Mouse (Mus musculus): Measurements from ENCODE around the gene Gm10721. TPM values are rescaled to one million over a fixed set of nuclear protein-coding genes. Genes with fewer than 3 reads are reported as not detected.
"Not testable (repeated sequence)": the region's sequence is repeated elsewhere in the genome, so short reads cannot be mapped to it uniquely, and the experiment has no call there.

Gm10721 gene
- total RNA-seq, 2 experiments from 2014 or later, result 0.56 TPM; not detected in 1

- peak; percentile 64 to 70 for DNase-seq (ENCODE audit: low spot score in 2 of 2)
These were observed 10.5 kb downstream of the Gm10721 start, which contains the start of gene Gm10718 for GRCm38 (mm10) chr9:3023312-3023984. TSS of gene Gm10718 (plus strand) at chr9:3023547.

GRCm38 (mm10) chr9:3023985-3024648 lies 11.2 kb downstream of the Gm10721 start:
- not testable (repeated sequence) for H3K4me3 ChIP-seq, H3K27ac ChIP-seq
- peak; percentile 99 to 100 for DNase-seq (ENCODE audit: low spot score in 2 of 2)

More at GRCm38 (mm10) chr9:3023312-3023984, 10.5 kb downstream of the Gm10721 start, which contains the start of gene Gm10718:
- not testable (repeated sequence) for H3K27ac ChIP-seq, H3K4me3 ChIP-seq

GRCm38 (mm10) chr9:3024912-3025467 lies 12.1 kb downstream of the Gm10721 start, which contains the start of gene Gm10717:
TSS of gene Gm10717 (plus strand) at chr9:3025417.
- not testable (repeated sequence) for H3K4me3 ChIP-seq, H3K27ac ChIP-seq
- peak; percentile 72 to 78 for DNase-seq (ENCODE audit: low spot score in 2 of 2)

DNA sequence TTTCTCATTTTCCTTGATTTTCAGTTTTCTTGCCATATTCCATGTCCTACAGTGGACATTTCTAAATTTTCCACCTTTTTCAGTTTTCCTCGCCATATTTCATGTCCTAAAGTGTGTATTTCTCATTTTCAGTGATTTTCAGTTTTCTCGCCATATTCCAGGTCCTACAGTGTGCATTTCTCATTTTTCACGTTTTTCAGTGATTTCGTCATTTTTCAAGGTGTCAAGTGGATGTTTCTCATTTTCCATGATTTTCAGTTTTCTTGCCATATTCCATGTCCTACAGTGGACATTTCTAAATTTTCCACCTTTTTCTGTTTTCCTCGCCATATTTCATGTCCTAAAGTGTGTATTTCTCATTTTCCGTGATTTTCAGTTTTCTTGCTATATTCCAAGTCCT lies 12.7 kb downstream of the Gm10721 start:
- H3K4me3 ChIP-seq, H3K27ac ChIP-seq: not testable (repeated sequence)
- DNase-seq (ENCODE audit: low spot score in 2 of 2), result peak; percentile 77 to 85

DNA sequence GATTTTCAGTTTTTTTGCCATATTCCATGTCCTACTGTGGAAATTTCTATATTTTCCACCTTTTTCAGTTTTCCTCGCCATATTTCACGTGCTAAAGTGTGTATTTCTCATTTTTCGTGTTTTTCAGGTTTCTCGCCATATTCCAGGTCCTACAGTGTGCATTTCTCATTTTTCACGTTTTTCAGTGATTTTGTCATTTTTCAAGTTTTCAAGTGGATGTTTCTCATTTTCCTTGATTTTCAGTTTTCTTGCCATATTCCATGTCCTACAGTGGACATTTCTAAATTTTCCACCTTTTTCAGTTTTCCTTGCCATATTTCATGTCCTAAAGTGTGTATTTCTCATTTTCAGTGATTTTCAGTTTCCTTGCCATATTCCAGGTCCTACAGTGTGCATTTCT lies 13.2 kb downstream of the Gm10721 start:
- DNase-seq (ENCODE audit: low spot score in 2 of 2); H3K27ac ChIP-seq; H3K4me3 ChIP-seq: not testable (repeated sequence)

DNA sequence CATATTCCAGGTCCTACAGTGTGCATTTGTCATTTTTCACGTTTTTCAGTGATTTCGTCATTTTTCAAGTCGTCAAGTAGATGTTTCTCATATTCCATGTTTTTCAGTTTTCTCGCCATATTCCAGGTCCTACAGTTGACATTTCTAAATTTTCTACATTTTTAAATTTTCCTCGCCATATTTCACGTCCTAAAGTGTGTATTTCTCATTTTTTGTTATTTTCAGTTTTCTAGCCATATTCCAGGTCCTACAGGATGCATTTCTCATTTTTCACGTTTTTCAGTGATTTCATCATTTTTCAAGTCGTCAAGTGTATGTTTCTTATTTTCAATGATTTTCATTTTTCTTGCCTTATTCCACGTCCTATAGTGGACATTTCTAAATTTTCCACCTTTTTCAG lies 13.8 kb downstream of the Gm10721 start:
- not testable (repeated sequence) for H3K27ac ChIP-seq; DNase-seq (ENCODE audit: low spot score in 2 of 2); H3K4me3 ChIP-seq

DNA sequence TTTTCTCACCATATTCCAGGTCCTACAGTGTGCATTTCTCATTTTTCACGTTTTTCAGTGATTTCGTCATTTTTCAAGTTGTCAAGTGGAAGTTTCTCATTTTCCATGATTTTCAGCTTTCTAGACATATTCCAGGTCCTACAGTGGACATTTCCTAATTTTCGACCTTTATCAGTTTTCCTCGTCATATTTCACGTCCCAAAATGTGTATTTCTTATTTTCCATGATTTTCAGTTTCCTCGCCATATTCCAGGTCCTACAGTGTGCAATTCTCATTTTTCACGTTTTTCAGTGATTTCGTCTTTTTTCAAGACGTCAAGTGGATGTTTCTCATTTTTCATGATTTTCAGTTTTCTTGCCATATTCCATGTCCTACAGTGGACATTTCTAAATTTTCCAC lies 14.3 kb downstream of the Gm10721 start:
- DNase-seq (ENCODE audit: low spot score in 2 of 2); H3K4me3 ChIP-seq; H3K27ac ChIP-seq: not testable (repeated sequence)

DNA sequence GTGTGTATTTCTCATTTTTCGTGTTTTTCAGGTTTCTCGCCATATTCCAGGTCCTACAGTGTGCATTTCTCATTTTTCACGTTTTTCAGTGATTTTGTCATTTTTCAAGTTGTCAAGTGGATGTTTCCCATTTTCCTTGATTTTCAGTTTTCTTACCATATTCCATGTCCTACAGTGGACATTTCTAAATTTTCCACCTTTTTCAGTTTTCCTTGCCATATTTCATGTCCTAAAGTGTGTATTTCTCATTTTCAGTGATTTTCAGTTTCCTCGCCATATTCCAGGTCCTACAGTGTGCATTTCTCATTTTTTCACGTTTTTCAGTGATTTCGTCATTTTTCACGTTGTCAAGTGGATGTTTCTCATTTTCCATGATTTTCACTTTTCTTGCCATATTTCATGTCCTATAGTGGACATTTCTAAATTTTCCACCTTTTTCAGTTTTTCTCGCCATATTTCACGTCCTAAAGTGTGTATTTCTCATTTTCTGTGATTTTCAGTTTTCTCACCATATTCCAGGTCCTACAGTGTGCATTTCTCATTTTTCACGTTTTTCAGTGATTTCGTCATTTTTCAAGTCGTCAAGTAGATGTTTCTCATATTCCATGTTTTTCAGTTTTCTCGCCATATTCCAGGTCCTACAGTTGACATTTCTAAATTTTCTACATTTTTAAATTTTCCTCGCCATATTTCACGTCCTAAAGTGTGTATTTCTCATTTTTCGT lies 16.5 kb downstream of the Gm10721 start:
- H3K27ac ChIP-seq, H3K4me3 ChIP-seq: not testable (repeated sequence)
- peak; percentile 58 to 70 for DNase-seq (ENCODE audit: low spot score in 2 of 2)

DNA sequence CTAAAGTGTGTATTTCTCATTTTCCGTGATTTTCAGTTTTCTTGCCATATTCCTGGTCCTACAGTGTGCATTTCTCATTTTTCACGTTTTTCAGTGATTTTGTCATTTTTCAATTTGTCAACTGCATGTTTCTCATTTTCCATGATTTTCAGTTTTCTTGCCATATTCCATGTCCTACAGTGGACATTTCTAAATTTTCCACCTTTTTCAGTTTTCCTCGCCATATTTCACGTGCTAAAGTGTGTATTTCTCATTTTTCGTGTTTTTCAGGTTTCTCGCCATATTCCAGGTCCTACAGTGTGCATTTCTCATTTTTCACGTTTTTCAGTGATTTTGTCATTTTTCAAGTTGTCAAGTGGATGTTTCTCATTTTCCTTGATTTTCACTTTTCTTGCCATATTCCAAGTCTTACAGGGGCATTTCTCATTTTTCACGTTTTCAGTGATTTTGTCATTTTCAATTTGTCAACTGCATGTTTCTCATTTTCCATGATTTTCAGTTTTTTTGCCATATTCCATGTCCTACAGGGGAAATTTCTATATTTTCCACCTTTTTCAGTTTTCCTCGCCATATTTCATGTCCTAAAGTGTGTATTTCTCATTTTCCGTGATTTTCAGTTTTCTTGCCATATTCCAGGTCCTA lies 17.9 kb downstream of the Gm10721 start:
- DNase-seq (ENCODE audit: low spot score in 2 of 2); H3K27ac ChIP-seq; H3K4me3 ChIP-seq: not testable (repeated sequence)

- not testable (repeated sequence) for H3K4me3 ChIP-seq; H3K27ac ChIP-seq; DNase-seq (ENCODE audit: low spot score in 2 of 2)
These were observed 21.4 kb downstream of the Gm10721 start, which contains the start of gene Gm17535 for GRCm38 (mm10) chr9:3034299-3034698. TSS of gene Gm17535 (plus strand) at chr9:3034599.

DNA sequence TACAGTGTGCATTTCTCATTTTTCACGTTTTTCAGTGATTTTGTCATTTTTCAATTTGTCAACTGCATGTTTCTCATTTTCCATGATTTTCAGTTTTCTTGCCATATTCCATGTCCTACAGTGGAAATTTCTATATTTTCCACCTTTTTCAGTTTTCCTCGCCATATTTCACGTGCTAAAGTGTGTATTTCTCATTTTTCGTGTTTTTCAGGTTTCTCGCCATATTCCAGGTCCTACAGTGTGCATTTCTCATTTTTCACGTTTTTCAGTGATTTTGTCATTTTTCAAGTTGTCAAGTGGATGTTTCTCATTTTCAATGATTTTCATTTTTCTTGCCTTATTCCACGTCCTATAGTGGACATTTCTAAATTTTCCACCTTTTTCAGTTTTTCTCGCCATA lies 23.6 kb downstream of the Gm10721 start, which contains the start of gene Gm10715:
Gene Gm10715 (plus strand): TSS at position 301 of the 400 bp plus-strand sequence.
- not testable (repeated sequence) for DNase-seq (ENCODE audit: low spot score in 2 of 2); H3K4me3 ChIP-seq; H3K27ac ChIP-seq

GRCm38 (mm10) chr9:3038161-3038560 lies 25.2 kb downstream of the Gm10721 start:
- H3K27ac ChIP-seq; H3K4me3 ChIP-seq; DNase-seq (ENCODE audit: low spot score in 2 of 2): not testable (repeated sequence)

Small RNAs within 50 kb of the gene (microRNA-seq; reads per million reads assigned to microRNA genes)
- gene Mir101c, result 0 reads per million in 2 experiments

Other genes with a start within 250 kb of the Gm10721 start
- gene Gm10722, start 12.2 kb upstream of the Gm10721 start, total RNA-seq (2021), result not detected
- not detected for gene Gm11168, start 9.8 kb upstream of the Gm10721 start, total RNA-seq (2021)
- not detected for gene Gm10720, start 2.5 kb downstream of the Gm10721 start, total RNA-seq (2021)
- under 1 TPM in 1 of 2 experiments, not detected in 1; 0.95 TPM for gene Gm10719, start 4.3 kb downstream of the Gm10721 start, total RNA-seq (2021)
- gene Gm10718, start 10.4 kb downstream of the Gm10721 start, total RNA-seq (2021), result 1 to 10 TPM in 1 of 2 experiments, not detected in 1; 1.2 TPM
- gene Gm10717, start 12.3 kb downstream of the Gm10721 start, total RNA-seq (2021), result not detected
- gene Gm17535, start 21.5 kb downstream of the Gm10721 start, total RNA-seq (2021), result not detected
- not detected for gene Gm10715, start 23.7 kb downstream of the Gm10721 start, total RNA-seq (2021)